Mouse (Mus musculus) yolk sac, embryonic 10.5 days (tissue): ENCODE data around the gene Serpina3f.
"Not testable (repeated sequence)": the region's sequence is repeated elsewhere in the genome, so short reads cannot be mapped to it uniquely, and the experiment has no call there.

Experiments used
- DNase-seq: peaks from one replicate; pipeline ENCODE4 v3.0.0-alpha.2; 2017; ENCODE audit warnings: low spot score

The Serpina3f gene

DNA sequence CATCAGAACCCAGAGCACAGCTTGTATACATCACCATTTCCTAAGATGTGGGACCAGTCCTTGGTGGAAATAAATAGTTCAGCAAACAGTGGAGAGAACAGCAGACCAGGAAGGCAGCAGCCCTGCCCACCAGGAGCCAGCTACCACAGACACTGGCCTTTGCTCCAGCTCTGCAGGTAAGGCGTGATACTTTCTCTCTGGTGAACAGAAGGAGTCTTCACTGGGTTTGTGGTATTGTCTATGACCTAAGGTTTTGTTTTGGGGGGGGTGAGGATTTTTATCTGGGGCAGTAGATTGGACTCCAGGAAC lies at the start of gene Serpina3f:
TSS of gene Serpina3f (plus strand) at position 100 of the 309 bp plus-strand sequence.
- no peak for DNase-seq

DNA sequence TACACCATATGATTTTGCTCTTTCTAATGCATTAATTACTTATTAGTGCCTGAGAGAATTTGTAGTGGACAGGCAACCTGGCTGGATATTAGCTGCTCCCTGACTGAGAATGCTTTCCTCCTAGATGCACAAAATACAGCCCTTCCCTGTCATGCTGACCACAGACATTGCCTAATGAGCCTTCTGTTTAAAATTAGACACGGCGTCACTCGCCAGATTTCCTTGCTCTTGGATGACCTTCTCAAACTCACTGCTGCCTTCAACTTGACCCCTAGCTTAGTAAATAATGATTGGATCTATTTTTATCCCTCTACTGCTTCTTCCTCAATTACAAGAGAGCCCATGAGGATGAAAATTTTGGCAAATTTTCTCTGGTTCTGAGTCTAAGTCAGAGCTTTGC lies 39.6 kb upstream of the Serpina3f start:
- no peak for DNase-seq

DNA sequence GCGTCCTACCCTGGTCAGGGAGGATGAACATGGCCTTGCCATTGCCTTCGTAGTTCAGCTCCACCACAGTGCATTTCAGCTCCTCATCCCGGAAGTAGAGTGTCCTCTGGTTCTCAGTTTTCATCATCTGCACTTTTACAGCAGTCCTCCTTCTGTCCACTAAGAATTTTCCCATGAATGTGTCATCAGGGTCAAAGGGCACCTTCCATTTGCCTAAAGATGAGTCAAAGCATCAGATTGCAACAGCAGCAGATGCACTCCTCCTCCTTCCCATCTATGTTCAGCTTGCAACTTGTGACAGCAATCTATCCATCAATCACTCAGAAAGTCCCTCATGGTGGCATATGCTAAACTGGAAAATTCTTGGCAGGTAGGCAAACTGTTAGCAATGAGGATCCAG lies 38.7 kb upstream of the Serpina3f start:
- no peak for DNase-seq

DNA sequence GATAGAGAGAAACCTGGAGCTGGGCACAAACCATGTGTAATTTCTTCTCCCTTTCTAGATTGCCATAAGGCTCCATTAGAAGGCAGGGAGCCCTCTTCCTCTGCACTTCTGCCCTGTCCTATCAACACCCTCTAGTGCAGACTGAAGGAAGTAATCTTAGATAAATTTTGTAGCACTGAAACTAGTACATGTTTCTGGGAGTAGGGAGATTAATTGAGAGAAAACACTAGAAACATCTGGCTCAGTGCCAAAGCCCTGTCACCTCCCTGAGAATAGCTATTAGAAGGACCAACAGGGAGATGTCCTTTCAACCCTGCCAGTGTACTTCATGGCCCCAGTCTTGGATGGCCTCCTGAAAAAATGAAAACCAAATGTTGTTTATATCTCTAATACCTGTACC lies 35.8 kb upstream of the Serpina3f start:
- no peak for DNase-seq

DNA sequence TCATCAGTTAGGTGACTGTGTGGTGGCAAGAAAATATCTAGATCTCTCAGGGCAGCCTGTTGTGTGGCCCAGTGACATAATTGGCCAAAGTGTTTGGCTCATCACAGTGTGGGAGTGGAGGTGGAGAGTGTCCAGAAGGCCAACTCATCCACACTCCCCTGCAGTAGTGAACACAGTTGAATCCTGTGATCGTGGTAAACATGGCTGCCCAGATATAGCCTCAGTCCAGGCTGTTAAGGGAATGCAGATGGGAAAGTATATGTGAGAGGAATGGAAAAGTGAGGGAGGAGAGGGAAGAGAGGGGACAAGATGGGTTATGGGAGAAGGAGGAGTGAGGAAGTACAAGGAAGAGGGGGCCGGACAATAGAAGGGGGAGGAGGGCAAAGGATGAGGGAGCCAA lies 35.4 kb upstream of the Serpina3f start:
- no peak for DNase-seq

DNA sequence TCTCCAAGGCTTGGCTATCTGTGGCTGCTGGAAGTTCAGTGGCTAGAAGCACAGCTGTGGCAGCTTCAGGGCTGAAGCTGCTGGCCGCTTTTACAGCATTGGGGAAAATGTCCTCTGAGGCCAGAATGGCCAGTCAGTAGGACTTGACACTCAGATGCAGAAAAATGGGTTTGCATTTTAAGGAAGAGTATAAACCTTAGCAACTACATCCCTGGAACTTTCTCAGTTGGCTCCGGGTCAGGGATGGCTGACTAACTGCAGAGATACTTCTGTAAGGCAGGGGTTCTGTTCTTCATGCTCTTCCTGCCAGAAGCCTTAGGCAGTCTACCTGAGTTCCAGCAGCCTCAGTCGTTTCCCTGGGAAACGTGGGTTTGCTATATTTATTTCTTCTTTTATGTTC lies 29.3 kb upstream of the Serpina3f start:
- DNase-seq: no peak

DNA sequence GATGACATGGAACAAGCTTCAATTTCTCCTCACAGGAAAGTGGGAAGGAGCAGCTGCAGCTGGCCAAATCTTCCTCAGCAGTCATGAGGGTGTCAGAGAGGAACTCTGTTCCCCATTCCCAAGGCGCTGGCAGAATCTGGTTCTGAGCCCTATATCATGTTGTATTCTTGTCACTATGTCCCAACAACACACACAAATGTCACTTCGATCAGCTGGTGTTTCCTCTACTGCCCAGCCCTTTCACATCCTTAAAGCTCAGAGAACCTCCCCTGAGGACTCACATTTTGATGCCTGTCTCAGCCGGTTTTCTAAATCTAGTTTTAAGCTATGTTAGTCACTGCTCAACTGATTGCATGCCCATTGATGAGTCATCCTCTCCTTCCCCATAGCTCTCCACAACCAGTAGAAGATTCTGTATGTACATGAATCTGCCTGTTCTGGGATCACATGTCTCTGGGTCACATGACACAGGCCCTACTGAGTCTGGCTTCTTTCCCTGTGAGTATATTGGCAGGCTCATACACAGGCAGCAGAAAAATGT lies 28.2 kb upstream of the Serpina3f start:
- DNase-seq: no peak

DNA sequence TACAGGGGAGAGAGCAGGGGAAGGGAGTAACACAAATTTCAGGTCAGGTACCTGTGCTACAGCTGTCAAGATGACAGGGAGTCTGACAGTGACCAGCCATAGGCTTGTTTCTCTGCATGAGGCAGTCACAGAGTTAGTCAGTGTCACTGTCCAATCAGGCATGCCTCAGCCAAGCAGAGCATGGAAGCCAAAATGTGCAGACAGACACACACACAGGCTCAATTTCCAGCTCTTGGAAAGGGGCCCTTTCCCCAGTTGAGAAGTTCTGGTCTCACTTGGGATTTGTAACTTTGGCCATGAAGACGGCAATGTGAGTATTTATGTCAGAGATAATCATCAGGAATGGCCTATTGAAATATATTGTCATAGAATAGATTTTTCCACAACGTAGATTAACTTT lies 25.1 kb upstream of the Serpina3f start:
- no peak for DNase-seq

DNA sequence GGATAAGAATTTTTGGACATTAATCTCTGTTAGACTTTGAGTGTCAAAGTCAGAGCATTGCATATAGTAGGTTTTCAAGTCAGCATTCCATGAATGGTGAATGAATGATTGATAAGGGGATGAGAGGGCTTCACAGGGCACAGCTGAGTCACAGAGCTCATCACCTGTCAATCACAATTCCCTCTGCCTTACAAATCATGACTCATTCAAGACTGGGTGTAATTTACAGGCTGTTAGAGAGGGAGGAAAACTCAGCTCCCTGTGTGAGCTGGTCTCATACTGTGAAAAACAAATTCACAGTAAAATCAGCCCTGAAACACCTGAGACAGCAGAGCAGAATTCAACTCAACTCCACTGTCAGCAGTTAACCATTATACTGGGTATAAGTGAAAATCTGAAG lies 23.5 kb upstream of the Serpina3f start:
- DNase-seq: no peak

DNA sequence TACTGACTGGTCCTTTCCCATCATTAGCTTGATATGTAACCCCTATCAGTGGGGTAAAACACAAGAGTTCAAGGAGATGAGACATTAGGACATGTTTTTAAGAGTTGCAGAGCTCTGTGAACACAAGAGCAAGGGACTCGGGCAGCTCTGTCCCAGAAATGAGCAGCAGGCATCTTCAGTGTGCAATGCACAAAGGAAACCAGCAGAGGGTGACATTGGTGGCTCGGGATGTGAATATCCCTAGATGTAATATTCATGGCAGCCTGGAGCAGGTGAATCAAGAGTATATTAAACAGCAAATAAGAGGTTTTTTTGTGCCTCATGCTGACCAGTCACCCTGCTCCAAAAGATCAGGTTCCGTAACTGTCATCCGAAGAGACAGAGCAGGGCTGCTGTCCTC lies 5.2 kb upstream of the Serpina3f start:
- DNase-seq: no peak

DNA sequence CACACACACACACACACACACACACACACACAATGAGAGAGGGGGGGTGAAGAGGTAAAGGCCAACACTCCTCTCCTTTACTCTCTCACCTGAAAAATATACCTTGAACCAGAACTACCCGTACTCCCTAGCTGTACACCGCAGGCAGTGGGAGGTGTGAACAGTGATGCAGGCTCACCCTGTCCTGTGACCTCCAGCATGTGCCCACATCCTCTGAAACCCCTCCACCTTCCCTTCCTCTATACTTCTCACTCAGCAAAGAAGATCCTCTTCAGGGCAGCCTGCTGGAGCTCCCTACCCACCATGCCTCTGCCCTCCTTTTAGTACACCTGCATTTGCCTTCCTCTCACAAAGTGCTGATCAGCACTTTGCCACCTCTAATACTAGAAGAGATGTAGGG lies 4.5 kb upstream of the Serpina3f start:
- no peak for DNase-seq

DNA sequence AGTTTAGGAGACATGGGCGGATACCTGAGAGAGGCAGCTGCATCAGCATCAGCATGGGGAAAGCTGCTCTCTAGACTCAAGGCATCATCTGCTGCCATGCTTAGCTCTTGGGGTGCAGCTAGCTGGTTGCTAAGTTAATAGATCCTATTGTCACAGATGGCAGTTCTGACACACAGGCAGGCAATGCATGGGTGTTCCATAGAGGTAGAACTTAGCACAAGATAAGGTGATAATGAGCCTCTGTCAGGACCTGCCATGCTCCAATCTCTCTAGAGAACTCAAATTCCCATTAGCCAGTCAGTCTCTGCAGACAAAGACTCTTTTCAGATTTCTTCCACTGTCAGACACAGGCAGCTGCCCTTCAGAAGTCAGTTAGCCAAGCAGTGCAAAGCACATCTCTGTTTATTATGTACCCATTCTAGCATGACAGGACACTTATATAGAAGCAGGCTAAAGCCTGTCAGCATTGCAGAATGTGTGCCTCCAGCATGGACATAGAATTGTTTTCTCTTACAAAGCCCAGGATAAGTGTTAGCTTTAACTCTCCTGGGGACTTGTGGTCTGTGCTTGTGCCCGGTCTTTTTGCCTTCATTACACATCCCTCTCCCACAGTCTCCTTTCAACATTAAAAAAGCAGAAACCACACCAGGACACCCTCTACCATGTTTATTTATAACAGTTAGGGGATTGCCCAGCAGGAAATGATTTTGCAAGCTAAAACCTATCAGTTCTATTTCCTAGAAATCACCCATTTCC lies 477 bp upstream of the Serpina3f start:
- no peak for DNase-seq

DNA sequence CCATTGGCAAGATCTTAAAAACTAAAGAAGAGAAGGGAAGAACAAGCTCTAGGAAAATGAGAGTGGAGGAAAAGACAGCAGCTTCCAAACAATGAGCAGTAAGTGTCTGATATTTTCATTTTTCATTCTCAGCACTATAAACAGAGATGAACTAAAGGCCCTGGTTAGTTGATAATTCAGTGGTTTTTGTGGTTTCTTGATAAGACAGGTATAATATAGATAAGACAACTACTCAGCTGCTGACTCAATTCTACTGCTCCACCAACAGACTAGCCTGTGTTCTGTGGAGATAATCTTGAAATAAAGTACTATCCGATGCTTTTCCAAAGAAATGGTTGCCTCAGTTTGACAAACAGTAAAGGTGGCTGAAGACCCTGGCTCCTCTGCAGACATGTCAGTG lies 905 bp downstream of the Serpina3f start:
- DNase-seq: no peak

DNA sequence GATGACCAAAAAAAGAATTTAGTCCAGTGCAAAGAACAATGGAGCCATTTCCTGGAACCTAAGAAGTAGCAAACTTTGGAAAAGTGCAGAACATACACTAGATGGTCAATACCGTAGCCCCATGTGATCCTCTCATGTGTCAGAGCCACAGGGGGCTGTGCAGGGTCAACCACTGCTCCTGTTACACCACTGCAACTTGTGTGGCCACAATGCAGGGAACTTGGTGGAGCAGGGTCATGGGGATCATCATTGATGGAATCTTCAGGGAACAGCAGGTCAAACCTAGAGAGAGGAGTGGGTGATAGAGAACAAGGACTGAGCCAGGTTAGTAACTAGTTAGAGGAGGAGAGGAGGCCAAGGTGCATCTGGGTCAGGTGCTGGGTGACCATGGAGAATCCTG lies 7.3 kb downstream of the Serpina3f start:
- no peak for DNase-seq

DNA sequence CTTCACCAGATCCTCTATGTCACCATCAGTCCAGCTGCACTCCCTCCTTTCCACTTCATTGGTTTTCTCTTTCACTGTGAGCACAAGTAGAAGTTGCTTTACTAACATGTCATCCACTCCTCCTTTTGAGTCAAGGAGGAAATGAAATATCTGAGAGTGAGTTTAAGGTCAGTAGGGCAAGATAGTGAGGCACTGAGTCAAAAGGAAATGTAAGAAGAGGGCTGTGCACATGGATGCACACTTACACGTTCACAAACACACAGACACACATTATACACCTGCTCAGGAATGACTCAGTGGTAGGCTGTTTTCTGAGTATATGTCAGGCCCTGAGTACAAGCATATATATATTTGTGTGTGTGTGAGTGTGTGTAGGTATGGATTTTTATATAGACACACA lies 9.3 kb downstream of the Serpina3f start:
- no peak for DNase-seq

DNA sequence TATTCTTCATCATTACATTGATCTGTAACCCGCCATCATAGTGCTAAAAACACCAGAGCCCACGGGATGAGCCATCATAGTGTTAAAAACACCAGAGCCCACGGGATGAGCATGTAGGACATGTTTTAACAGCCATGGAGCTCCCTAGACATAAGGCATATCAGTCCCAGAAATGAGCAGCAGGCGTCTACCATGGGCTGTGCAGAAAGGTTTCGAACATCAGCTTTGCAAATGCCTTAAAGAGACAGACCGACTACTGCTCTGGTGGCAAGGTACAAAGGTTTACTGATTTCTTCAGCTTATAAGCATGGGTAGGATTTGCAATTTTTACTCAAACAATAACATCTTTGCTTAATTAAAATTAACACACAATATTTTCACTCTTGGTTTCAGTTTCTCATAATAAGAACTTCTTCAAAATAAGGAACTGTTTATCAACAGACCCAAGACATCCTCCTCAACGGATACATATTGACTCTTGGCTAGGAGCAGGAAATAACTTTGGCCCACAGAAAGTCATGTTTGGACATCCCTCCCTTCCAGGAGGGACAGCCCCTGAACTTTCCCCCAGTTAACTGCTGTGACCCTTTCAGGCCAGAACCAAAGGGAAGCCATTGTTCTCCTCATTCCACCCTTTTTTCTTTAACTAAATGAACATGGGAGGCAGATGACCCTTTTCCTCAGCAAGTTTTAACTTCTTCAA lies 10.4 kb downstream of the Serpina3f start:
- no peak for DNase-seq

DNA sequence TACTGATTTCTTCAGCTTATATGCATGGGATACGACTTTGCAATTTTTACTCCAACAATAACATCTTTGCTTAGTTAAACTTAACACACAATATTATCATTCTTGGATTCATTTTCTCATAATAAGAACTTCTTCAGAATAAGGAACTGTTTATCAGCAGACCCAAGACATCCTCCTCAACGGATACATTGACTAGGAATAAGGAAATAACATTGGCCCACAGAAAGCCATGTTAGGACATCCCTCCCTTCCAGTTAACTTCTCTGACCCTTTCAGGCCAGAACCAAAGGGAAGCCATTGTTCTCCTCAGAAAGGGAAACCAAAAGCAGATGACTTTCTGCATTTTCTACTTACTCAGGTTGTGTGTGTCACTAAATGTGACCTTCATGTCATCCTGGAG lies 16.4 kb downstream of the Serpina3f start:
- DNase-seq: no peak

DNA sequence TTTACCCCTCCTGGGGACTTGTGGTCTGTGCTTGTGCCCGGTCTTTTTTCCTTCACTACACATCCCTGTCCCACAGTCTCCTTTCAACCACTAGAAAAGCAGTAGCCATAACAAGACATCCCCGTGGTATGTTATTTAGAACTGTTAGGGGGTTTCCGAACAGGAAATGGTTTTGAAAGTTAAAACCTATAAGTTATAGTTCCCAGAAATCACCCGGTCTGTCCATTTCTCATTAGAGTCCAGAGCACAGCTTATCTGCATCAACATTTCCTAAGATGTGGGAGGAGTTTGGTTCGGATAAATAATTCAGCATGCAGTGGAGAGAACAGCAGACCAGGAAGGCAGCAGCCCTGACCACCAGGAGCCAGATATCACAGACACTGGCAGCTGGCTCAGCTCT lies 21.6 kb downstream of the Serpina3f start, which contains the start of gene Serpina3g:
TSS of gene Serpina3g (plus strand) at position 331 of the 400 bp plus-strand sequence.
- no peak for DNase-seq

DNA sequence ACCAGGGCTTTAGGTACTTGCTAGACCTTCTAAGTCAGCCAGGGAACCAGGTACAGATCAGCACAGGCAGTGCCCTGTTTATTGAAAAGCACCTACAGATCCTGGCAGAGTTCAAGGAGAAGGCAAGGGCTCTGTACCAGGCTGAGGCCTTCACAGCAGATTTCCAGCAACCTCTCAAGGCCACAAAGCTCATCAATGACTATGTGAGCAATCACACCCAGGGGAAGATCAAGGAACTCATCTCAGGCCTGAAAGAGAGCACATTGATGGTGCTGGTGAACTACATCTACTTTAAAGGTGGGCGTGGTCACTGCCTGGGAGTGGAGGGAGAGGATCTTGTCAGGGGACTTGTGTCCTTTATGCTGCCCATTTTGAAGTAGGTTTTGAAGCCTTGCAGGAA lies 23.7 kb downstream of the Serpina3f start:
- not testable (repeated sequence) for DNase-seq

DNA sequence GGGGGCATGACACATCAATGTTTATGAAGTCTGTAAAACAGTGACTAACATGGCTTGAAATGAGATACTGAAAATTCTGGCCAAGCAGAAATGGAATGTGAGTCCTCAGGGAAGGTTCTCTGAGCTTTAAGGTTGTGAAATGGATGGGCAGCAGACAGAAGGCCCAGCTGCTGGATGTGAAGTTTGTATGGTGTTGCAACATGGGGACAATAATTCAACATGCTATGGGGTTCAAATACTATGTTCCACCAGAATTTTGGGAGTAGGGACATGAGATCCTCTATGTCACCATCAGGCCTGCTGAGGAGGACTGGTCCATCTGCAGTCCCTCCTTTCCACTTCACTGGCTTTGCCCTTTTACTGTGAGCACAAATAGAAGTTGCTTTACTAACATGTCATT lies 29.0 kb downstream of the Serpina3f start:
- no peak for DNase-seq

DNA sequence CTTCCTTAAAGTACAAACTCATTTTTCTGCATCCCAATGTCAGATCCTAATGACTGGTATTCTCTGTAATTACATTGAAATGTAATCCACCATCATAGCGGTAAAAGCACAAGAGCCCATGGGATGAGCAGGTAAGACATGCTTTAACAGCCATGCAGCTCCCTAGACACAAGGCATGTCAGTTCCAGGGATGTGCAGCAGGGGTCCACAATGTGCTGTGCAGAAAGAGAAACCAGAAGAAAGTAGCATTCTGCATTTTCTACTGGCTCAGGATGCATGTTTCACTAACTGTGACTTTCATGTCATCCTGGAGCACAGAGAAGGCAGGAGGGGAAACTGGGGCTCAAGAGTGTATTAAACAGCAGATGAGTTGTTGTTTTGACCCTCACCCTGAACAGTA lies 30.7 kb downstream of the Serpina3f start:
- DNase-seq: no peak

DNA sequence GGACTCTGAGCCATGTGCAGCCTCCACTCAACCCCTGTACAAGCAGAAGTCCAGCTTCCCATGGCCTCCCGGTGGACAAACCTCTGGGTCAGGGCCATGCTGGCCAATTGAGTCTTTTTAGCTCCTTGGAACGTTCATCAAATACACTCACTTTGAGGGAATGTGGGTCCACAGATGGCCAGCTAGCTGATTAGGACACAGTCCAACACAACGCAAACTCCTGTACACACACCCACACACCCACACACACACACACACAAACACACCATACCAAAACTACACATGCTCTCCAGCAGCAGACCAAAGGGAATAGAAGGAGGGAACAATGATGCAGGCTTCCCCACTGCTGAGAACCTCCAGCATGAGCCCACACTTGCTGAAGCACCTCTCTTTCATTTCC lies 31.3 kb downstream of the Serpina3f start:
- no peak for DNase-seq

DNA sequence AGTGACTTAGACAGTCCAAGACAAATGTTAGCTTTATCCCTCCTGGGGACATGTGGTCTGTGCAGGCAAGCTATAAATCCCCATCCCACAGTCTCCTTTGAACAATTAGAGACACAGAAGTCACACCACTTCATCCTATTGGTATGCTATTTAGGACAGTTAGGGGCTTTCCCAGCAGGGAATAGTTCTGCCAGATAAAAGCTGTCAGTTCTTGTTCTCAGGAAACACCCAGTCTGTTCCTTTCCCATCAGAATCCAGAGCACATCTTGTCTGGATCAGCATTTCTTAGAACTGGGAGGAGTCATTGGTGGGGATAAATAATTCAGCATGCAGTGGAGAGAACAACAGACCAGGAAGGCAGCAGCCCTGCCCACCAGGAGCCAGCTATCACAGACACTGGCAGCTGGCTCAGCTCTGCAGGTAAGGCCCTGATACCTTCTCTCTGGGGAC lies 33.2 kb downstream of the Serpina3f start:
- no peak for DNase-seq

DNA sequence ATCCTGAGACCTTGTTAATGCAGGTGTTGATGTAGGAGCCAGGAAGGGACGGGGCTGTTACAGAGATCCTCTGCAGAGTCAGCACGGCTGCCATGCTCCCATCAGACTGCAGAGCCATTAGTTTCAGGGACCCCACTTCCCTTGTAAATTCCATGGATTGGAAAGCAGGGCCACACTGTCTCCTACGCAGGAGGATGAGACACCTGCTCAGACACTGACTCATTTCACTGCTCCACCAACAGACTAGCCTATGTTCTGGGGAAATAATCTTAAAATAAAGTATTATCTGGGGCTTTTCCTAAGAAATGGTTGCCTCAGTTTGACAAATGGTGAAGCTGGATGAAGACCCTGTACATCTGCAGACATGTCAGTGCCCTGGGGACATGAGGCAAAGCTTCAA lies 33.9 kb downstream of the Serpina3f start:
- no peak for DNase-seq
